Mouse (Mus musculus) limb, embryonic 14.5 days (tissue): Measurements from ENCODE around the gene Zswim3. TPM values are rescaled to one million over a fixed set of nuclear protein-coding genes. Genes with fewer than 3 reads are reported as not detected.

Experiments
- ATAC-seq: fragments of 200-750 bp; cut with Nextera tagmentation; 2 replicates; pipeline ENCODE4 v1.8.0; 2017; ENCODE audit warnings: low read depth, moderate number of reproducible peaks, moderate TSS enrichment; ENCODE audit not compliant: low FRiP score
- DNase-seq: peaks from one replicate; pipeline ENCODE4 v3.0.0-alpha.2; 2015; ENCODE audit warnings: low spot score
- H3K27ac ChIP-seq: fragments of 300-500 bp; sonication (generic); replicated peaks from 2 replicates; pipeline ENCODE4 v1.5.1; 2014; ENCODE audit warnings: low read depth, mild to moderate bottlenecking, low read length, moderate library complexity, mixed read lengths
- H3K27me3 ChIP-seq: fragments of 300-500 bp; sonication (generic); 2 replicates; pipeline ENCODE4 v1.6.1; 2014; ENCODE audit warnings: low read length, mixed read lengths; ENCODE audit not compliant: control insufficient read depth, insufficient read depth
- H3K36me3 ChIP-seq: fragments of 300-500 bp; sonication (generic); 2 replicates; pipeline ENCODE4 v1.6.1; 2014; ENCODE audit warnings: mild to moderate bottlenecking, low read length, moderate library complexity, mixed read lengths; ENCODE audit not compliant: control insufficient read depth, insufficient read depth
- H3K4me1 ChIP-seq: fragments of 300-500 bp; sonication (generic); 2 replicates; pipeline ENCODE4 v1.6.1; 2014; ENCODE audit warnings: antibody characterized with exemption, low read length, mixed read lengths; ENCODE audit not compliant: control insufficient read depth, insufficient read depth
- H3K4me2 ChIP-seq: fragments of 300-500 bp; sonication (generic); replicated peaks from 2 replicates; pipeline ENCODE4 v1.6.1; 2014; ENCODE audit warnings: low read depth, mild to moderate bottlenecking, low read length, moderate library complexity; ENCODE audit not compliant: severe bottlenecking
- H3K4me3 ChIP-seq: fragments of 300-500 bp; sonication (generic); replicated peaks from 2 replicates; pipeline ENCODE4 v1.5.1; 2014; ENCODE audit warnings: low read length
- H3K9ac ChIP-seq: fragments of 300-500 bp; sonication (generic); 2 replicates; pipeline ENCODE4 v1.6.1; 2014; ENCODE audit warnings: mild to moderate bottlenecking, low read depth, low read length, moderate library complexity; ENCODE audit not compliant: severe bottlenecking
- H3K9me3 ChIP-seq: fragments of 300-500 bp; sonication (generic); 2 replicates; pipeline ENCODE4 v1.6.1; 2016; ENCODE audit warnings: low read length; ENCODE audit not compliant: control insufficient read depth
- POLR2A ChIP-seq: fragments of 200-500 bp; IDR thresholded peaks from 2 replicates; pipeline ENCODE4 v1.8.0; 2012; ENCODE audit warnings: inconsistent platforms, mild to moderate bottlenecking, moderate library complexity, borderline replicate concordance; ENCODE audit not compliant: insufficient read depth, insufficient read length; ENCODE audit errors: extremely low read depth
- WGBS: fragments of 180-500 bp; shearing (Covaris S2); extraction: QIAGEN DNeasy Blood & Tissue Kit; methylation state at CpG from one replicate; pipeline ENCODE4 v1.1.7; 2014; 5-methylcytosine and 5-hydroxymethylcytosine counted together
- polyA plus RNA-seq, 2 experiments: library from polyadenylated mRNA; depleted of rRNA in 1 of 2; stranded (reverse) in 1 of 2; unstranded in 1 of 2; fragments of >200 nt; fragmentation: Nextera tagmentation in 1 of 2; extraction: Ambion mirVana in 1 of 2; gene quantifications; 2 replicates each; pipeline versions ENCODE4 v1.2.1 to v1.2.3; 2012 to 2014

Zswim3 gene
- polyA plus RNA-seq, 2 experiments: 4.9 to 6.9 TPM

DNA sequence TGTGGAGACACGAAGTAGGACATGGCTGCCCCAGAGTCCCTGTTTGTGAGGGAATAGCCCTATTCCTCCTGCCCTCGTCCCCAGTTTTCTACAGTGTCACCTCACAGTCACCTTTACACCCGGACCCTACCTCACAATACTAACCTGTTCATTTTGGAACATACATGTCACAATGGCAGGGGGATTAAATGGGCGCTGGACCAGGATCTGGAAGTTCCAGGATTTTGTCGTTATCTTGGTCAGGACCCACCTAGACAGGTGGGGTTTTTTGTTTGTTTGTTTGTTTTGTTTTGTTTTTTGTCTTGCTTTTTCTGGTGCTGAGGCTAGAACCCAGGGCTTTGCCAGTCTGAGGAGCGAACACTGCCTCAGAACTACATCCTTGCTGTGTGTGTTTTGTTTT, 23.5 kb downstream of the Zswim3 start, which contains the start of gene Spata25:
Gene Spata25 (minus strand): TSS at position 101 of the 400 bp plus-strand sequence.
- Histone ChIP-seq H3K9me3 (no peaks in the 10 kb centered on the region), H3K4me1 (peaks cover 8% of the 10 kb centered on the region; the same call in 1 of the 2 replicates), H3K27me3 (no peaks in the 10 kb centered on the region), H3K4me2 (no peak within 1 kb of the TSS), H3K4me3 (no peak within 1 kb of the TSS), H3K9ac (no peak within 1 kb of the TSS), H3K27ac (no peak within 1 kb of the TSS), H3K36me3 (peaks cover 42% of the 10 kb centered on the region)
- DNase-seq (no peak), ATAC-seq (no peak)
- WGBS: 80% methylated on average over 6 of the region's 6 CpGs
- no peak for TF ChIP-seq POLR2A

GRCm38 (mm10) chr2:164829090-164829489, 24.2 kb downstream of the Zswim3 start:
- no peak for ATAC-seq
- H3K4me3 ChIP-seq: no peak overlapping the region
- 91% methylated on average over 1 of the region's 1 CpGs for WGBS

GRCm38 (mm10) chr2:164831029-164831428, 26.1 kb downstream of the Zswim3 start:
- Histone ChIP-seq H3K27ac (no peak overlapping the region), H3K4me3 (no peak overlapping the region), H3K9ac (no peak overlapping the region), H3K36me3 (peaks cover 36% of the 10 kb centered on the region), H3K9me3 (no peaks in the 10 kb centered on the region), H3K4me2 (no peak overlapping the region), H3K27me3 (no peaks in the 10 kb centered on the region), H3K4me1 (peaks cover 12% of the 10 kb centered on the region)
- no peak for TF ChIP-seq POLR2A
- ATAC-seq (no peak), DNase-seq (no peak)
- 83% methylated on average over 10 of the region's 10 CpGs for WGBS

More at GRCm38 (mm10) chr2:164829090-164829489, 24.2 kb downstream of the Zswim3 start:
- no peaks in the 10 kb centered on the region for H3K9me3 ChIP-seq
- DNase-seq: no peak
- TF ChIP-seq POLR2A: no peak
- H3K27ac ChIP-seq: no peak overlapping the region
- H3K4me2 ChIP-seq: no peak overlapping the region
- H3K27me3 ChIP-seq: no peaks in the 10 kb centered on the region
- peaks cover 42% of the 10 kb centered on the region for H3K36me3 ChIP-seq
- peaks cover 3% of the 10 kb centered on the region; the same call in 1 of the 2 replicates for H3K4me1 ChIP-seq
- H3K9ac ChIP-seq: no peak overlapping the region

DNA sequence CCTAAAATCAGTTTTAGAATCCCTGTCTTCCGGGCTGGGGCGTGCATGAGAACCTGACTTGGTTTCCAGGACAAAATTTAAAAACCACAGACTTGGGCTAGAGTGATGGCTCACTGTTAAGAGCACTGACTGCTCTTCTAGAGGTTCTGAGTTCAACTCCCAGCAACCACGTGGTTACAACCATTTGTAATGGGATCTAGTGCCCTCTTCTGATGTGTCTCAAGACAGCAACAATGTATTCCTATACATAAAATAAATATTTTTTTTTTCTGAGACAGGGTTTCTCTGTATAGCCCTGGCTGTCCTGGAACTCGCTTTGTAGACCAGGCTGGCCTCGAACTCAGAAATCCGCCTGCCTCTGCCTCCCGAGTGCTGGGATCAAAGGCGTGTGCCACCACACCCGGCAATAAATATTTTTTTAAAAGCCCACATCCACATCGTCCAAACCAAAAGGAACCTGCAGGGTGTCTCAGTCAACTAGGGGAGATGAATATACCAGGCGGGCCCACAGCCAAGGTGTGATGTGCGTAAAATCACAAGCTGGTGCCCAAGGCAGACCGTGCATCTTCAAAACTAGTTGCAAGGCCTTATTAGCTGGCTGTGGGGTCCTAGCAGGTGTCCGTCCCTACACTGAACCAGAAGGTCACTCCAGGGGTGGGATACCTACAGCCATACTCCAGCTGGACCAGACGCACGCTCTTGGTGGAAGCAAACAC, 27.3 kb downstream of the Zswim3 start:
- Histone ChIP-seq H3K4me1 (peaks cover 12% of the 10 kb centered on the region), H3K9ac (peak overlapping the region; percentile 74), H3K4me3 (peak overlapping the region; percentile 74), H3K27me3 (no peaks in the 10 kb centered on the region), H3K36me3 (peaks cover 29% of the 10 kb centered on the region), H3K9me3 (no peaks in the 10 kb centered on the region), H3K4me2 (peak overlapping the region; percentile 97), H3K27ac (no peak overlapping the region)
- WGBS: 69% methylated on average over 16 of the region's 16 CpGs
- DNase-seq (no peak), ATAC-seq (no peak)
- no peak for TF ChIP-seq POLR2A

DNA sequence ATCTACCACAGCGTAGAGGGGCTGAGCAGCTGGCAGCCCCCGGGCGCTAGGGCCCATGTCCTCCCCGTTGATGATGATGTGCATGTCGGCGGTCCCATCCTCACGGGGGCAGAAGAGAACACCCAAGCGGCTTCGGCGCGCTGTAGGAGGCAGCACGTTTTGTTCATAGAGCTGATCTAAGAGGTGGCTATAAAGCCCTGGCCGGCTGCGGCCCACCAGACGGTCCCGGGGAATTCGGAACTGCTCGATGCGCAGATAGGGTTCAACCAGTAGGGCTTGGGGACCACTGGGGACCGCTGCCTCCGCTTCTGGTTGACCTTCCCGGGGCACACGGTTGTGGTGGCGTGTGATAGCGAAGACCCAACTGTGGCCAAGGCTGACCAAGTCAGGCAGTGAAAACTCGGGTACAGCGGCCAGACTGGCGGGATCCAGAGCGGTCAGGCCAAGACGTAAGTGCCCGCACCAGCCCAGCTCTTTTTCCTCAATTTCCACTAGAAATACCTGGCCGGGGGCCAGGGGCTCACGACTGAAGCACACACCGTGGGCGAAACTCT, 27.9 kb downstream of the Zswim3 start, which contains the start of gene Ctsa:
Gene Ctsa (plus strand): TSS at position 126 of the 554 bp plus-strand sequence.
- Histone ChIP-seq H3K9me3 (no peaks in the 10 kb centered on the region), H3K27me3 (no peaks in the 10 kb centered on the region), H3K4me1 (peaks cover 12% of the 10 kb centered on the region), H3K9ac (peak within 1 kb of the TSS; percentile 74), H3K4me2 (peak within 1 kb of the TSS; percentile 97), H3K27ac (peak within 1 kb of the TSS; percentile 58), H3K36me3 (peaks cover 25% of the 10 kb centered on the region), H3K4me3 (peak within 1 kb of the TSS; percentile 74)
- DNase-seq (peak; percentile 65), ATAC-seq (peak; percentile 39)
- WGBS: 2% methylated on average over 35 of the region's 35 CpGs
- no peak for TF ChIP-seq POLR2A
